Mouse (Mus musculus) right cerebral cortex, adult 2 months (tissue): ENCODE results near the gene Trim29.

Source experiments
- DNase-seq, 2 experiments: peaks; one replicate each; pipeline ENCODE4 v3.0.0; 2021 to 2022; ENCODE audit warnings: low spot score in 2 of 2

Trim29 gene

DNA sequence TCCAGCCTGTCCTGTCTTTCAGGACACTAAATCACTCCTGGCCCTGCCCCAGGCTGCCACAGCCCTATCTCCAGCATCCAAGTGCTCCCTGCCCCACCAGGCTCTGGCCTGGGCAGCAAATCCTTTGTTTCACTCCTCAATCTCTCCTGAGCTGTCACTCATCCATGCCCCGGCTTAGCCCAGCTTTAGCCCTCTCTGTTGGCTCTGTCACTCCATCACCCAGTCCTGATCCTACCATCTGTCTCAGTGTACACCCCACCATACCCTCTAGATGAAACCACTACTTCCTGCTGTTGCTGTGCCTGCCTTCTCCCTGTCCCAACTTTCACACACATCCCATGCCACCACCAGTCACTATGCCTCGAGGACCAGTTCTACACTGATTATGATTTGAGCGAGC is 73.8 kb downstream of the Trim29 start:
- no peak for DNase-seq
